Mouse (Mus musculus) forebrain, embryonic 16.5 days (tissue): ENCODE data around the gene Olfr1336. TPM values are rescaled to one million over a fixed set of nuclear protein-coding genes. Genes with fewer than 3 reads are reported as not detected.

Experiments used
- ATAC-seq: fragments of 200-750 bp; cut with Nextera tagmentation; 2 replicates; pipeline ENCODE4 v1.8.0; 2017; ENCODE audit warnings: mild to moderate bottlenecking, moderate library complexity
- H3K27ac ChIP-seq: fragments of 300-500 bp; sonication (generic); 2 replicates; pipeline ENCODE4 v1.5.1; 2014; ENCODE audit warnings: low read length, control low read depth
- H3K27me3 ChIP-seq: fragments of 300-500 bp; sonication (generic); replicated peaks from 2 replicates; pipeline ENCODE4 v1.6.1; 2014; ENCODE audit warnings: low read length; ENCODE audit not compliant: control insufficient read depth, insufficient read depth
- H3K36me3 ChIP-seq: fragments of 300-500 bp; sonication (generic); 2 replicates; pipeline ENCODE4 v1.6.1; 2014; ENCODE audit not compliant: control insufficient read depth, insufficient read depth
- H3K4me1 ChIP-seq: fragments of 300-500 bp; sonication (generic); replicated peaks from 2 replicates; pipeline ENCODE4 v1.6.1; 2014; ENCODE audit warnings: low read length; ENCODE audit not compliant: control insufficient read depth, insufficient read depth
- H3K4me2 ChIP-seq: fragments of 300-500 bp; sonication (generic); 2 replicates; pipeline ENCODE4 v1.6.1; 2014; ENCODE audit warnings: mild to moderate bottlenecking, low read length, control low read depth
- H3K4me3 ChIP-seq: fragments of 300-500 bp; sonication (generic); replicated peaks from 2 replicates; pipeline ENCODE4 v1.5.1; 2014; ENCODE audit warnings: mild to moderate bottlenecking, low read length, control low read depth
- H3K9ac ChIP-seq: fragments of 300-500 bp; sonication (generic); replicated peaks from 2 replicates; pipeline ENCODE4 v1.6.1; 2014; ENCODE audit warnings: low read depth, low read length, control low read depth
- H3K9me3 ChIP-seq: fragments of 300-500 bp; sonication (generic); 2 replicates; pipeline ENCODE4 v1.6.1; 2016; ENCODE audit warnings: low read length; ENCODE audit not compliant: control insufficient read depth
- WGBS: fragments of 180-500 bp; shearing (Covaris S2); extraction: QIAGEN DNeasy Blood & Tissue Kit; methylation state at CpG from one replicate; pipeline ENCODE4 v1.1.7; 2014; 5-methylcytosine and 5-hydroxymethylcytosine counted together
- polyA plus RNA-seq: library from polyadenylated mRNA; unstranded; fragments of >200 nt; fragmentation: Nextera tagmentation; extraction: Ambion mirVana; gene quantifications from 2 replicates; pipeline ENCODE4 v1.2.1, GENCODE M21; 2015

Olfr1336 gene
- 0.03 TPM in 1 of 2 replicates, not detected in the other for polyA plus RNA-seq

- no peak for ATAC-seq
- Histone ChIP-seq H3K27ac (no peak within 1 kb of the TSS), H3K27me3 (no peaks in the 10 kb centered on the region), H3K4me3 (no peak within 1 kb of the TSS), H3K9me3 (no peaks in the 10 kb centered on the region; the same call in 1 of the 2 replicates), H3K4me2 (no peak within 1 kb of the TSS), H3K4me1 (no peaks in the 10 kb centered on the region), H3K9ac (no peak within 1 kb of the TSS), H3K36me3 (no peaks in the 10 kb centered on the region)
Observed at GRCm38 (mm10) chr7:6455868-6456267, at the start of gene Olfr1336. Gene Olfr1336 (plus strand): TSS chr7:6456168.

DNA sequence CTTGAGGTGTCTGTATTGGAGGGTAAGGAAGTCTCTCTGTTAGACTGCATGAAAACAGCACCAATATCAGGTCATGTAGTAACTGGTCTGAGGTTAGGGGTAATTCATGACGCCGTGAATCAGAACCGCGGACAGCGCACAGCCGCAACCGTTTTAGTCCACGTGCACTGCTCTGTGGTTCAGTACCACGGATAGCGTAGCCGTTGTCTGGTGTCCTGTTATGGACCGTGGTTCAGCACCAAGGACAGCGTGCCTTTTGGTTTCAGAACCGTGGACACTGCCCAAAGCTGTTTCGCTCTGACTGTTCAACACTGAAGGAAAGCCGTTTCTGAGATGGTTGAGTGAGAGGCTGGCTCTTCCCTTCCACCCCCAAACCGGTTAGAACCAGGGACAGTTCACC lies 45.9 kb upstream of the Olfr1336 start, which contains the start of gene Gm20715:
Gene Gm20715, plus strand, starts transcription at position 235 of the 400 bp plus-strand sequence.
- Histone ChIP-seq H3K36me3 (no peaks in the 10 kb centered on the region), H3K4me3 (no peak within 1 kb of the TSS), H3K27ac (no peak within 1 kb of the TSS), H3K9me3 (no peaks in the 10 kb centered on the region), H3K4me1 (no peaks in the 10 kb centered on the region; the same call in 1 of the 2 replicates), H3K4me2 (no peak within 1 kb of the TSS), H3K27me3 (no peaks in the 10 kb centered on the region), H3K9ac (no peak within 1 kb of the TSS)
- WGBS, result 2% methylated on average over 17 of the region's 17 CpGs
- ATAC-seq, result peak; percentile 51

DNA sequence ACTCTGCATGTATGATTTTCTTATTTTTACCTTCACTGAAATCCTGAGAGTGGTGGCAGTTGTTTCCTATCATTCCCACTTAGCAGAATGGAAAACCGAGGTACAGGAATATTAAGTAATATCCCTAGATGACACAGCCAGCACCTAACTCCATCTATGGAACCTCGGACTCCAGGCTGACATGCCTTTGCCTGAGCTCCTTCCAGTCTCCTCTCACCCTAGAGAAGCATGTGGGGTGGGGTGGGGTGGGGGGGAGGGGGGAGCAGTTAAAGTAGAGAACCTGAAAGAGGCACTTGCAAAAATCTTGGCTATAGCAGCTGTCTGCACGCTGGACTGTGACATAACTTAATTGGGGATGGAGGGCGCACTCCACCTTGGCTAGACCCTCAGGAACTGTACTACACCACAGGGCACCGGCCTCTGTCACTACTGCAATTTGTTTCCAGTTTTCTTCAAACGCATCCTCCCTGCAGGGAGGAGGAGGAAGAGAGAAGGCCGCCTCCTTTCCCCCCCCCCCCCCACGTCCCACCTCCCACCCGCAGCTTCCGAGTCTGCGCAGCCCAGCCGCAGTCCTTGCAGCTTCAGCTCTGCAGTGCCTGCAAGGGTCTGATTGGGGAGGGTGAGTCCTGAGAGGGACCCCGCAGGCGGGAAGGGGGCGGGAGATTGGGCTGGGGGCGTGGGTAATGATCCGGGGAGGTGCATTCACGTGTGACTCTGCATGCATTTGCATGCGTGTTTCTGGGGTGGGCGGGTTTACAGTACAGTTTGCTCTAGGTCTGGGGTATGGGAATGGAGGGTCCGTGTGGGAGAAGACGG lies 41.1 kb upstream of the Olfr1336 start:
- 9% methylated on average over 17 of the region's 22 CpGs for WGBS
- ATAC-seq, result peak; percentile 90
- Histone ChIP-seq H3K27me3 (no peaks in the 10 kb centered on the region), H3K4me1 (no peaks in the 10 kb centered on the region; the same call in 1 of the 2 replicates), H3K27ac (no peak overlapping the region), H3K9me3 (no peaks in the 10 kb centered on the region), H3K4me2 (peak overlapping the region; percentile 56), H3K36me3 (no peaks in the 10 kb centered on the region), H3K9ac (peak overlapping the region; percentile 48), H3K4me3 (peak overlapping the region; percentile 45)

DNA sequence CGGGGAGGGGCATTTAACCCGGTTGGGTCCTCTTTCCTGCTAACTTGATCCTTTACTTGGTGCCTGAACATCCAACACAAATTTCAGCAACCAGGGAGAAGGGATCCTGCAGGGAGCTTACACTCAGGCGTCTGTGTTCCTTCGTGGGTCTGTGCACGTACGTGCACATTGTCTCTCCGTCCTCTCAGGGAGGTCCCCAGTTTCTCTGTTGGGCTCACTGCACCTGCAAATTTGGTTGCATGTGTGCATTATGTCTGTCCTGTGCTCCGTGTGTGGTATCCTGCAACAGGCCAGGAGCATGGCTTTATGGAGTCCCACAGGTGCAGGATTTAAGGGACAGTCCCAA lies 40.6 kb upstream of the Olfr1336 start:
- no peak overlapping the region for H3K27ac ChIP-seq
- peak overlapping the region; percentile 48 for H3K9ac ChIP-seq
- peak overlapping the region; percentile 56 for H3K4me2 ChIP-seq
- no peaks in the 10 kb centered on the region for H3K9me3 ChIP-seq
- no peaks in the 10 kb centered on the region for H3K36me3 ChIP-seq
- H3K4me1 ChIP-seq, result no peaks in the 10 kb centered on the region; the same call in 1 of the 2 replicates
- WGBS, result 12% methylated on average over 8 of the region's 8 CpGs
- H3K27me3 ChIP-seq, result no peaks in the 10 kb centered on the region
- peak; percentile 62 for ATAC-seq
- H3K4me3 ChIP-seq, result peak overlapping the region; percentile 45

DNA sequence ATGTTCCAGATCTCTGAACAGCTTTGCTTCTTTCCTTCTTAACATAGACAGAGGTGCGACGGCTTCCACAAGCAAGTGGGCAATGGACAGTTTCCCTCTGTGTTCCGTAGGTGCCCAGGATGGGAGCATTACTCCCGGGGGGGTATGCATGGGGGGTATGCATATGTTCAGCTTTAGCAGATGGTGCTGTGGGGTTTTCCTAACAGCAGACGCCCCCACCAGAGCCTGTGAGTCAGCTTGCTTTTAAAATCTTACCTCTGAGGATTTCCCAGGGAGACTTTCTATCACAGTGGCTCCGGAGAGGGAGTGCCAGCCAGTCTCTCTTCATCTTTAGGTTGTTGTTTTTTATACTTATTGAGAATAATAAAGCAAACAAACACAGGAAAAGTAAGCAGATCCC lies 36.1 kb upstream of the Olfr1336 start:
- H3K27ac ChIP-seq, result no peak overlapping the region
- H3K36me3 ChIP-seq, result no peaks in the 10 kb centered on the region
- no peak overlapping the region for H3K4me3 ChIP-seq
- WGBS, result 79% methylated on average over 6 of the region's 6 CpGs
- H3K27me3 ChIP-seq, result no peaks in the 10 kb centered on the region
- no peaks in the 10 kb centered on the region for H3K9me3 ChIP-seq
- ATAC-seq, result no peak
- no peak overlapping the region for H3K4me2 ChIP-seq
- H3K9ac ChIP-seq, result no peak overlapping the region
- no peaks in the 10 kb centered on the region; the same call in 1 of the 2 replicates for H3K4me1 ChIP-seq

- no peak overlapping the region for H3K27ac ChIP-seq
- no peak overlapping the region for H3K4me2 ChIP-seq
- no peaks in the 10 kb centered on the region for H3K36me3 ChIP-seq
- H3K9ac ChIP-seq, result no peak overlapping the region
- no peaks in the 10 kb centered on the region for H3K27me3 ChIP-seq
- no peak overlapping the region for H3K4me3 ChIP-seq
- H3K4me1 ChIP-seq, result no peaks in the 10 kb centered on the region
- H3K9me3 ChIP-seq, result 0 out of 2 replicates have a peak, but pooled peaks cover 5% of the 10 kb centered on the region
- 89% methylated on average over 3 of the region's 3 CpGs for WGBS
- no peak for ATAC-seq
Observed at GRCm38 (mm10) chr7:6429381-6429780, 26.6 kb upstream of the Olfr1336 start.

GRCm38 (mm10) chr7:6430342-6430741 lies 25.6 kb upstream of the Olfr1336 start:
- WGBS, result 31% methylated on average over 2 of the region's 2 CpGs
- no peak for ATAC-seq

GRCm38 (mm10) chr7:6438388-6438787 lies 17.6 kb upstream of the Olfr1336 start, which contains the start of gene Olfr1344:
Gene Olfr1344 (plus strand): TSS chr7:6438688.
- H3K27me3 ChIP-seq, result no peaks in the 10 kb centered on the region
- 86% methylated on average over 3 of the region's 3 CpGs for WGBS
- H3K4me3 ChIP-seq, result no peak within 1 kb of the TSS
- H3K9ac ChIP-seq, result no peak within 1 kb of the TSS
- ATAC-seq, result no peak
- H3K9me3 ChIP-seq, result no peaks in the 10 kb centered on the region
- no peak within 1 kb of the TSS for H3K27ac ChIP-seq
- peaks cover 11% of the 10 kb centered on the region for H3K4me1 ChIP-seq
- H3K4me2 ChIP-seq, result no peak within 1 kb of the TSS
- H3K36me3 ChIP-seq, result no peaks in the 10 kb centered on the region

More at GRCm38 (mm10) chr7:6430342-6430741, 25.6 kb upstream of the Olfr1336 start:
- Histone ChIP-seq H3K4me1 (peaks cover 5% of the 10 kb centered on the region), H3K27me3 (no peaks in the 10 kb centered on the region), H3K36me3 (no peaks in the 10 kb centered on the region), H3K9ac (no peak overlapping the region), H3K4me2 (no peak overlapping the region), H3K27ac (no peak overlapping the region), H3K9me3 (0 out of 2 replicates have a peak, but pooled peaks cover 5% of the 10 kb centered on the region), H3K4me3 (no peak overlapping the region)

DNA sequence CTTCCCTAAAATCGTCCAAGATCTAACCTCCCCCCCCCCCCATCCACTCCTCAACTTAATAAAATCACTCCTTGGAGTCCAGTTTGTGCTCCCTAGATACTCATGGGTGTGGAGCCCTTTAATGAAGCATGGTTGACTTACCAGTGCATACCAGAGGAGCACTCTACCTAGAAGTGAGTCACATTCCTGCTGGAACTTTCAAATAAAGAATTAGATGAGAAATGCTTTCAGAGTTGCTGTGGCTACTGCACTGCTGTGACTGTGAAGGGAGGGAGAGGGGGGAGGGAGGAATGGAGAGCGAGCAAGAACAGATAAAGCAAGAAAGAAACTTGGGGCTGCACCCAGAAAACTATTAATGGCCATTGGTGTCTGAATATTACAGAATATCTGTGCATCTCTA lies 14.8 kb upstream of the Olfr1336 start:
- Histone ChIP-seq H3K4me1 (no peaks in the 10 kb centered on the region), H3K9ac (no peak overlapping the region), H3K27ac (no peak overlapping the region), H3K4me3 (no peak overlapping the region), H3K9me3 (no peaks in the 10 kb centered on the region), H3K4me2 (no peak overlapping the region), H3K27me3 (no peaks in the 10 kb centered on the region), H3K36me3 (no peaks in the 10 kb centered on the region)
- no peak for ATAC-seq
- 65% methylated on average over 2 of the region's 2 CpGs for WGBS
